Mouse (Mus musculus) ES-Bruce4 (cell line): ENCODE measurements at regions not wholly inside any gene's neighbourhood (a gene's known extent, or its start where the extent isn't known, plus 50 kb on each side); places are given as distances from the start of the nearest gene placed in this dataset.

Source experiments
- H3K27ac ChIP-seq: 2 replicates; pipeline ENCODE4 v1.5.1; 2012; ENCODE audit warnings: low read length, inconsistent platforms; ENCODE audit not compliant: insufficient read depth
- H3K27me3 ChIP-seq: 2 replicates; pipeline ENCODE4 v1.6.1; 2012; ENCODE audit warnings: mild to moderate bottlenecking, low read length, inconsistent platforms; ENCODE audit not compliant: control insufficient read depth, poor library complexity, insufficient read depth, severe bottlenecking
- H3K36me3 ChIP-seq: 2 replicates; pipeline ENCODE4 v1.6.1; 2012; ENCODE audit warnings: inconsistent platforms, mild to moderate bottlenecking, low read length, moderate library complexity; ENCODE audit not compliant: control insufficient read depth, poor library complexity, insufficient read depth, severe bottlenecking
- H3K4me1 ChIP-seq: one replicate; pipeline ENCODE4 v1.8.1; 2011; ENCODE audit warnings: low read length; ENCODE audit not compliant: control insufficient read depth, insufficient read depth
- H3K4me3 ChIP-seq: 2 replicates; pipeline ENCODE4 v1.5.1; 2011; ENCODE audit warnings: low read depth, mild to moderate bottlenecking, low read length
- H3K9ac ChIP-seq: 2 replicates; pipeline ENCODE4 v1.6.1; 2012; ENCODE audit warnings: low read depth, mild to moderate bottlenecking, inconsistent platforms; ENCODE audit not compliant: poor library complexity, severe bottlenecking
- H3K9me3 ChIP-seq: replicated peaks from 2 replicates; pipeline ENCODE4 v1.6.1; 2012; ENCODE audit warnings: mild to moderate bottlenecking, low read length, inconsistent platforms; ENCODE audit not compliant: control insufficient read depth, poor library complexity, insufficient read depth, severe bottlenecking
- CTCF ChIP-seq: IDR thresholded peaks from one replicate; pipeline ENCODE4 v1.8.1; 2011; ENCODE audit warnings: low read depth, low read length
- EP300 ChIP-seq: IDR thresholded peaks from 2 replicates; pipeline ENCODE4 v1.6.1; 2011; ENCODE audit warnings: low read depth, low read length; ENCODE audit not compliant: insufficient read depth
- POLR2A ChIP-seq: IDR thresholded peaks from one replicate; pipeline ENCODE4 v1.8.1; 2011; ENCODE audit warnings: low read length; ENCODE audit not compliant: insufficient read depth

- H3K9me3 ChIP-seq, result no peaks in the 10 kb centered on the region
- no peaks in the 10 kb centered on the region for H3K4me1 ChIP-seq
- TF ChIP-seq POLR2A (no peak), CTCF (peak; percentile 80)
- no peaks in the 10 kb centered on the region; the same call in none of the 2 replicates for H3K27me3 ChIP-seq
- H3K4me3 ChIP-seq, result no peak overlapping the region
- no peak overlapping the region for H3K9ac ChIP-seq
- no peaks in the 10 kb centered on the region for H3K36me3 ChIP-seq
- no peak overlapping the region for H3K27ac ChIP-seq
Observed at GRCm38 (mm10) chr11:64890776-64891175, 88.1 kb upstream of the Elac2 start.

GRCm38 (mm10) chr11:64895804-64896466 lies 82.9 kb upstream of the Elac2 start:
- no peaks in the 10 kb centered on the region for H3K9me3 ChIP-seq
- no peak overlapping the region for H3K9ac ChIP-seq
- no peaks in the 10 kb centered on the region for H3K4me1 ChIP-seq
- no peaks in the 10 kb centered on the region for H3K27me3 ChIP-seq
- no peaks in the 10 kb centered on the region for H3K36me3 ChIP-seq
- no peak overlapping the region for H3K27ac ChIP-seq
- TF ChIP-seq EP300, result no peak
- no peak for TF ChIP-seq CTCF
- TF ChIP-seq POLR2A, result no peak
- H3K4me3 ChIP-seq, result no peak overlapping the region

- Histone ChIP-seq H3K4me3 (no peak overlapping the region), H3K36me3 (no peaks in the 10 kb centered on the region), H3K27ac (no peak overlapping the region), H3K27me3 (no peaks in the 10 kb centered on the region), H3K4me1 (no peaks in the 10 kb centered on the region), H3K9ac (no peak overlapping the region), H3K9me3 (no peaks in the 10 kb centered on the region)
- TF ChIP-seq EP300 (no peak), CTCF (peak; percentile 91), POLR2A (no peak)
Observed at GRCm38 (mm10) chr11:64898758-64899586, 79.9 kb upstream of the Elac2 start.

- H3K9me3 ChIP-seq, result no peaks in the 10 kb centered on the region
- TF ChIP-seq CTCF (no peak), POLR2A (no peak), EP300 (no peak)
- no peak overlapping the region for H3K4me3 ChIP-seq
- H3K36me3 ChIP-seq, result no peaks in the 10 kb centered on the region
- no peaks in the 10 kb centered on the region for H3K27me3 ChIP-seq
- H3K9ac ChIP-seq, result no peak overlapping the region
- H3K27ac ChIP-seq, result no peak overlapping the region
- no peaks in the 10 kb centered on the region for H3K4me1 ChIP-seq
Observed at GRCm38 (mm10) chr11:64899587-64900278, 79.1 kb upstream of the Elac2 start.

GRCm38 (mm10) chr11:64916783-64917182 lies 62.1 kb upstream of the Elac2 start:
- H3K27me3 ChIP-seq, result no peaks in the 10 kb centered on the region
- H3K9ac ChIP-seq, result no peak overlapping the region
- H3K4me3 ChIP-seq, result no peak overlapping the region
- no peak overlapping the region for H3K27ac ChIP-seq
- H3K4me1 ChIP-seq, result no peaks in the 10 kb centered on the region
- no peaks in the 10 kb centered on the region for H3K9me3 ChIP-seq
- TF ChIP-seq CTCF (no peak), POLR2A (no peak), EP300 (no peak)
- no peaks in the 10 kb centered on the region for H3K36me3 ChIP-seq

GRCm38 (mm10) chr11:64917301-64917700 lies 61.5 kb upstream of the Elac2 start:
- Histone ChIP-seq H3K27ac (no peak overlapping the region), H3K27me3 (no peaks in the 10 kb centered on the region), H3K9me3 (no peaks in the 10 kb centered on the region), H3K9ac (no peak overlapping the region), H3K4me3 (no peak overlapping the region), H3K4me1 (no peaks in the 10 kb centered on the region), H3K36me3 (no peaks in the 10 kb centered on the region)
- TF ChIP-seq CTCF, result no peak
